Mouse (Mus musculus) adrenal gland, postnatal 14 days (tissue): ENCODE measurements around the gene Nr4a3. TPM values are rescaled to one million over a fixed set of nuclear protein-coding genes. Genes with fewer than 3 reads are reported as not detected.

Source experiments
- DNase-seq: peaks from one replicate; pipeline ENCODE4 v3.0.0; 2021; ENCODE audit warnings: mixed read lengths
- long read RNA-seq, 2 experiments: library from polyadenylated mRNA; stranded (forward); transcript quantifications; one replicate each; pipeline ENCODE4 v2.0.0; 2021
- total RNA-seq: library from RNA; stranded (reverse); gene quantifications from 2 replicates; pipeline ENCODE4 v1.2.3, GENCODE M21; 2021

Gene Nr4a3
- 49.0 and 108 TPM in 2 replicates for total RNA-seq
- long read RNA-seq, experiment 1, partial matches to known transcripts: 0 of 1 reads
- long read RNA-seq, experiment 1, other reads (novel, unspliced or antisense): 1 of 1 reads
- long read RNA-seq, experiment 2, partial matches to known transcripts: 7 of 7 reads
- long read RNA-seq, experiment 2, other reads (novel, unspliced or antisense): 0 of 7 reads

GRCm38 (mm10) chr4:48044491-48045211 lies at the start of gene Nr4a3:
Nr4a3 (plus strand) TSS chr4:48045153.
- peak; percentile 93 for DNase-seq

GRCm38 (mm10) chr4:48002969-48003368 lies 42.0 kb upstream of the Nr4a3 start:
- DNase-seq: no peak

- no peak for DNase-seq
Observed at GRCm38 (mm10) chr4:48003456-48003855, 41.5 kb upstream of the Nr4a3 start.

GRCm38 (mm10) chr4:48006355-48006754 lies 38.6 kb upstream of the Nr4a3 start:
- no peak for DNase-seq

GRCm38 (mm10) chr4:48012209-48012608 lies 32.7 kb upstream of the Nr4a3 start:
- DNase-seq: no peak

GRCm38 (mm10) chr4:48022966-48023365 lies 22.0 kb upstream of the Nr4a3 start:
- no peak for DNase-seq

GRCm38 (mm10) chr4:48029652-48030051 lies 15.3 kb upstream of the Nr4a3 start:
- peak; percentile 71 for DNase-seq

GRCm38 (mm10) chr4:48034287-48034686 lies 10.7 kb upstream of the Nr4a3 start:
- no peak for DNase-seq

- no peak for DNase-seq
Observed at GRCm38 (mm10) chr4:48037646-48038045, 7.3 kb upstream of the Nr4a3 start.

GRCm38 (mm10) chr4:48038847-48039246 lies 6.1 kb upstream of the Nr4a3 start:
- DNase-seq: no peak

- DNase-seq: no peak
Observed at GRCm38 (mm10) chr4:48039736-48040135, 5.2 kb upstream of the Nr4a3 start.

- no peak for DNase-seq
Observed at GRCm38 (mm10) chr4:48042466-48042785, 2.5 kb upstream of the Nr4a3 start.

GRCm38 (mm10) chr4:48042786-48043701 lies 1.9 kb upstream of the Nr4a3 start:
- DNase-seq: peak; percentile 98

- no peak for DNase-seq
Observed at GRCm38 (mm10) chr4:48044141-48044490, 837 bp upstream of the Nr4a3 start.

GRCm38 (mm10) chr4:48045281-48045720 lies 348 bp downstream of the Nr4a3 start:
- peak; percentile 65 for DNase-seq

- DNase-seq: peak; percentile 61
Observed at GRCm38 (mm10) chr4:48045721-48046460, 938 bp downstream of the Nr4a3 start.

- DNase-seq: peak; percentile 41
Observed at GRCm38 (mm10) chr4:48046461-48046901, 1.5 kb downstream of the Nr4a3 start.

GRCm38 (mm10) chr4:48047136-48047765 lies 2.3 kb downstream of the Nr4a3 start:
- peak; percentile 75 for DNase-seq

- peak; percentile 86 for DNase-seq
Observed at GRCm38 (mm10) chr4:48047766-48048371, 2.9 kb downstream of the Nr4a3 start.

GRCm38 (mm10) chr4:48048456-48049315 lies 3.7 kb downstream of the Nr4a3 start:
- DNase-seq: no peak
